Mouse (Mus musculus): ENCODE measurements at regions not wholly inside any gene's neighbourhood (a gene's known extent, or its start where the extent isn't known, plus 50 kb on each side); places are given as distances from the start of the nearest gene placed in this dataset.

GRCm38 (mm10) chr7:65772845-65773244 is 81.9 kb downstream of the Tm2d3 start:
- DNase-seq (ENCODE audit: low spot score) = peak; percentile 9
- H3K9ac ChIP-seq (replicated peaks; ENCODE audit: low read length) = no peak overlapping the region
- no peak for ATAC-seq (replicated peaks; ENCODE audit: insufficient number of reproducible peaks, low FRiP score, low TSS enrichment, low read depth)
- 80% methylated on average over 3 of the region's 3 CpGs for WGBS
- H3K27ac ChIP-seq (replicated peaks; ENCODE audit: low read depth, low read length) = no peak overlapping the region
- H3K36me3 ChIP-seq (replicated peaks; ENCODE audit: control insufficient read depth, insufficient read depth, low read depth, low read length) = no peaks in the 10 kb centered on the region
- H3K4me3 ChIP-seq (ENCODE audit: low read depth, low read length) = no peak overlapping the region
- H3K9me3 ChIP-seq (replicated peaks; ENCODE audit: control insufficient read depth, low read length) = no peaks in the 10 kb centered on the region
- no peaks in the 10 kb centered on the region for H3K27me3 ChIP-seq (ENCODE audit: control insufficient read depth, insufficient read depth, low read length)
- no peaks in the 10 kb centered on the region for H3K4me1 ChIP-seq (ENCODE audit: control insufficient read depth, insufficient read depth, low read length)
- no peak overlapping the region for H3K4me2 ChIP-seq (ENCODE audit: low read depth, low read length)

- Histone ChIP-seq H3K9me3 (replicated peaks; ENCODE audit: control insufficient read depth, low read length) (no peaks in the 10 kb centered on the region), H3K27me3 (ENCODE audit: control insufficient read depth, insufficient read depth, low read length) (no peaks in the 10 kb centered on the region), H3K9ac (replicated peaks; ENCODE audit: low read length) (no peak overlapping the region), H3K4me1 (ENCODE audit: control insufficient read depth, insufficient read depth, low read length) (no peaks in the 10 kb centered on the region), H3K4me2 (ENCODE audit: low read depth, low read length) (no peak overlapping the region), H3K36me3 (replicated peaks; ENCODE audit: control insufficient read depth, insufficient read depth, low read depth, low read length) (no peaks in the 10 kb centered on the region), H3K27ac (replicated peaks; ENCODE audit: low read depth, low read length) (no peak overlapping the region), H3K4me3 (ENCODE audit: low read depth, low read length) (no peak overlapping the region)
- WGBS = 67% methylated on average over 2 of the region's 2 CpGs
- DNase-seq (ENCODE audit: low spot score) (no peak), ATAC-seq (replicated peaks; ENCODE audit: insufficient number of reproducible peaks, low FRiP score, low TSS enrichment, low read depth) (no peak)
Measured at GRCm38 (mm10) chr7:65773948-65774347, 83.0 kb downstream of the Tm2d3 start.

- no peaks in the 10 kb centered on the region for H3K27me3 ChIP-seq (ENCODE audit: control insufficient read depth, insufficient read depth, low read length)
- H3K27ac ChIP-seq (replicated peaks; ENCODE audit: low read depth, low read length) = no peak overlapping the region
- H3K4me1 ChIP-seq (ENCODE audit: control insufficient read depth, insufficient read depth, low read length) = no peaks in the 10 kb centered on the region
- no peak overlapping the region for H3K9ac ChIP-seq (replicated peaks; ENCODE audit: low read length)
- no peak overlapping the region for H3K4me2 ChIP-seq (ENCODE audit: low read depth, low read length)
- 90% methylated on average over 11 of the region's 11 CpGs for WGBS
- H3K9me3 ChIP-seq (replicated peaks; ENCODE audit: control insufficient read depth, low read length) = no peaks in the 10 kb centered on the region
- H3K36me3 ChIP-seq (replicated peaks; ENCODE audit: control insufficient read depth, insufficient read depth, low read depth, low read length) = no peaks in the 10 kb centered on the region
- H3K4me3 ChIP-seq (ENCODE audit: low read depth, low read length) = no peak overlapping the region
- ATAC-seq (replicated peaks; ENCODE audit: insufficient number of reproducible peaks, low FRiP score, low TSS enrichment, low read depth) (no peak), DNase-seq (ENCODE audit: low spot score) (no peak)
Measured at GRCm38 (mm10) chr7:65774388-65775015, 83.5 kb downstream of the Tm2d3 start.

GRCm38 (mm10) chr7:65775016-65775415 is 84.0 kb downstream of the Tm2d3 start:
- Histone ChIP-seq H3K4me1 (ENCODE audit: control insufficient read depth, insufficient read depth, low read length) (no peaks in the 10 kb centered on the region), H3K36me3 (replicated peaks; ENCODE audit: control insufficient read depth, insufficient read depth, low read depth, low read length) (no peaks in the 10 kb centered on the region), H3K4me3 (ENCODE audit: low read depth, low read length) (no peak overlapping the region), H3K27ac (replicated peaks; ENCODE audit: low read depth, low read length) (no peak overlapping the region), H3K4me2 (ENCODE audit: low read depth, low read length) (no peak overlapping the region), H3K9me3 (replicated peaks; ENCODE audit: control insufficient read depth, low read length) (no peaks in the 10 kb centered on the region), H3K9ac (replicated peaks; ENCODE audit: low read length) (no peak overlapping the region), H3K27me3 (ENCODE audit: control insufficient read depth, insufficient read depth, low read length) (no peaks in the 10 kb centered on the region)
- WGBS = 92% methylated on average over 3 of the region's 3 CpGs
- no peak for ATAC-seq (replicated peaks; ENCODE audit: insufficient number of reproducible peaks, low FRiP score, low TSS enrichment, low read depth)
- no peak for DNase-seq (ENCODE audit: low spot score)

GRCm38 (mm10) chr7:65779716-65780372 is 81.7 kb upstream of the Pcsk6 start:
- H3K4me2 ChIP-seq (ENCODE audit: low read depth, low read length) = no peak overlapping the region
- DNase-seq (ENCODE audit: low spot score) = no peak
- ATAC-seq (replicated peaks; ENCODE audit: insufficient number of reproducible peaks, low FRiP score, low TSS enrichment, low read depth) = no peak

GRCm38 (mm10) chr7:65780578-65781370 is 80.8 kb upstream of the Pcsk6 start:
- no peaks in the 10 kb centered on the region for H3K4me1 ChIP-seq (ENCODE audit: control insufficient read depth, insufficient read depth, low read length)
- WGBS = 54% methylated on average over 9 of the region's 9 CpGs
- no peak overlapping the region for H3K4me3 ChIP-seq (ENCODE audit: low read depth, low read length)
- no peaks in the 10 kb centered on the region for H3K27me3 ChIP-seq (ENCODE audit: control insufficient read depth, insufficient read depth, low read length)
- H3K9me3 ChIP-seq (replicated peaks; ENCODE audit: control insufficient read depth, low read length) = no peaks in the 10 kb centered on the region
- no peak for DNase-seq (ENCODE audit: low spot score)
- no peak overlapping the region for H3K9ac ChIP-seq (replicated peaks; ENCODE audit: low read length)
- H3K27ac ChIP-seq (replicated peaks; ENCODE audit: low read depth, low read length) = no peak overlapping the region
- H3K36me3 ChIP-seq (replicated peaks; ENCODE audit: control insufficient read depth, insufficient read depth, low read depth, low read length) = no peaks in the 10 kb centered on the region
- ATAC-seq (replicated peaks; ENCODE audit: insufficient number of reproducible peaks, low FRiP score, low TSS enrichment, low read depth) = no peak
- H3K4me2 ChIP-seq (ENCODE audit: low read depth, low read length) = no peak overlapping the region

More at GRCm38 (mm10) chr7:65779716-65780372, 81.7 kb upstream of the Pcsk6 start:
- no peaks in the 10 kb centered on the region for H3K4me1 ChIP-seq (ENCODE audit: control insufficient read depth, insufficient read depth, low read length)
- no peak overlapping the region for H3K4me3 ChIP-seq (ENCODE audit: low read depth, low read length)
- WGBS = 74% methylated on average over 14 of the region's 14 CpGs
- no peaks in the 10 kb centered on the region for H3K36me3 ChIP-seq (replicated peaks; ENCODE audit: control insufficient read depth, insufficient read depth, low read depth, low read length)
- H3K27ac ChIP-seq (replicated peaks; ENCODE audit: low read depth, low read length) = no peak overlapping the region
- no peaks in the 10 kb centered on the region for H3K9me3 ChIP-seq (replicated peaks; ENCODE audit: control insufficient read depth, low read length)
- H3K9ac ChIP-seq (replicated peaks; ENCODE audit: low read length) = no peak overlapping the region
- H3K27me3 ChIP-seq (ENCODE audit: control insufficient read depth, insufficient read depth, low read length) = no peaks in the 10 kb centered on the region

- H3K27ac ChIP-seq (replicated peaks; ENCODE audit: low read depth, low read length) = no peak overlapping the region
- H3K4me3 ChIP-seq (ENCODE audit: low read depth, low read length) = no peak overlapping the region
- WGBS = 87% methylated on average over 7 of the region's 7 CpGs
- no peaks in the 10 kb centered on the region for H3K9me3 ChIP-seq (replicated peaks; ENCODE audit: control insufficient read depth, low read length)
- no peak overlapping the region for H3K4me2 ChIP-seq (ENCODE audit: low read depth, low read length)
- H3K36me3 ChIP-seq (replicated peaks; ENCODE audit: control insufficient read depth, insufficient read depth, low read depth, low read length) = no peaks in the 10 kb centered on the region
- H3K9ac ChIP-seq (replicated peaks; ENCODE audit: low read length) = no peak overlapping the region
- no peaks in the 10 kb centered on the region for H3K27me3 ChIP-seq (ENCODE audit: control insufficient read depth, insufficient read depth, low read length)
- H3K4me1 ChIP-seq (ENCODE audit: control insufficient read depth, insufficient read depth, low read length) = no peaks in the 10 kb centered on the region
- no peak for ATAC-seq (replicated peaks; ENCODE audit: insufficient number of reproducible peaks, low FRiP score, low TSS enrichment, low read depth)
- no peak for DNase-seq (ENCODE audit: low spot score)
Measured at GRCm38 (mm10) chr7:65782024-65782423, 79.5 kb upstream of the Pcsk6 start.

- ATAC-seq (replicated peaks; ENCODE audit: insufficient number of reproducible peaks, low FRiP score, low TSS enrichment, low read depth) = no peak
- Histone ChIP-seq H3K27ac (replicated peaks; ENCODE audit: low read depth, low read length) (no peak overlapping the region), H3K4me3 (ENCODE audit: low read depth, low read length) (no peak overlapping the region), H3K9ac (replicated peaks; ENCODE audit: low read length) (no peak overlapping the region), H3K4me2 (ENCODE audit: low read depth, low read length) (no peak overlapping the region), H3K9me3 (replicated peaks; ENCODE audit: control insufficient read depth, low read length) (no peaks in the 10 kb centered on the region), H3K4me1 (ENCODE audit: control insufficient read depth, insufficient read depth, low read length) (no peaks in the 10 kb centered on the region), H3K27me3 (ENCODE audit: control insufficient read depth, insufficient read depth, low read length) (no peaks in the 10 kb centered on the region), H3K36me3 (replicated peaks; ENCODE audit: control insufficient read depth, insufficient read depth, low read depth, low read length) (no peaks in the 10 kb centered on the region)
- WGBS = 31% methylated on average over 4 of the region's 4 CpGs
- DNase-seq (ENCODE audit: low spot score) = no peak
Measured at GRCm38 (mm10) chr7:65783773-65784172, 77.8 kb upstream of the Pcsk6 start.

Data from embryonic facial prominence, embryonic 11.5 days (tissue).